Mouse (Mus musculus) embryonic facial prominence, embryonic 11.5 days (tissue): Measurements from ENCODE around the gene Bri3bp. TPM values are rescaled to one million over a fixed set of nuclear protein-coding genes. Genes with fewer than 3 reads are reported as not detected.
A peak's percentile ranks its signal among the peaks of the same experiment; 100 is the strongest.
"Not testable (repeated sequence)": the region's sequence is repeated elsewhere in the genome, so short reads cannot be mapped to it uniquely, and the experiment has no call there.

Experiments
- ATAC-seq: fragments of 200-750 bp; cut with Nextera tagmentation; replicated peaks from 2 replicates; pipeline ENCODE4 v1.8.0; 2017; ENCODE audit warnings: low read depth; ENCODE audit not compliant: insufficient number of reproducible peaks, low FRiP score, low TSS enrichment
- DNase-seq: peaks from one replicate; pipeline ENCODE4 v3.0.0-alpha.2; 2015; ENCODE audit warnings: low spot score
- H3K27ac ChIP-seq: fragments of 300-500 bp; sonication (generic); replicated peaks from 2 replicates; pipeline ENCODE4 v1.5.1; 2014; ENCODE audit warnings: mild to moderate bottlenecking, low read depth, low read length, control low read depth
- H3K27me3 ChIP-seq: fragments of 300-500 bp; sonication (generic); 2 replicates; pipeline ENCODE4 v1.6.1; 2014; ENCODE audit warnings: mild to moderate bottlenecking, low read length, moderate library complexity, mixed read lengths; ENCODE audit not compliant: control insufficient read depth, insufficient read depth
- H3K36me3 ChIP-seq: fragments of 300-500 bp; sonication (generic); replicated peaks from 2 replicates; pipeline ENCODE4 v1.6.1; 2014; ENCODE audit warnings: low read depth, mild to moderate bottlenecking, low read length, moderate library complexity, mixed read lengths; ENCODE audit not compliant: control insufficient read depth, insufficient read depth
- H3K4me1 ChIP-seq: fragments of 300-500 bp; sonication (generic); 2 replicates; pipeline ENCODE4 v1.6.1; 2014; ENCODE audit warnings: low read length, mixed read lengths; ENCODE audit not compliant: control insufficient read depth, insufficient read depth
- H3K4me2 ChIP-seq: fragments of 300-500 bp; sonication (generic); 2 replicates; pipeline ENCODE4 v1.6.1; 2014; ENCODE audit warnings: low read depth, mild to moderate bottlenecking, control low read depth, low read length, moderate library complexity
- H3K4me3 ChIP-seq: fragments of 300-500 bp; sonication (generic); 2 replicates; pipeline ENCODE4 v1.5.1; 2014; ENCODE audit warnings: low read depth, low read length, control low read depth
- H3K9ac ChIP-seq: fragments of 300-500 bp; sonication (generic); replicated peaks from 2 replicates; pipeline ENCODE4 v1.6.1; 2014; ENCODE audit warnings: mild to moderate bottlenecking, control low read depth, low read length
- H3K9me3 ChIP-seq: fragments of 300-500 bp; sonication (generic); replicated peaks from 2 replicates; pipeline ENCODE4 v1.6.1; 2016; ENCODE audit warnings: mild to moderate bottlenecking, low read length, inconsistent platforms, mixed read lengths; ENCODE audit not compliant: control insufficient read depth
- WGBS: fragments of 180-500 bp; shearing (Covaris S2); extraction: QIAGEN DNeasy Blood & Tissue Kit; methylation state at CpG from one replicate; pipeline ENCODE4 v1.1.7; 2014; 5-methylcytosine and 5-hydroxymethylcytosine counted together
- polyA plus RNA-seq: library from polyadenylated mRNA; unstranded; fragments of >200 nt; fragmentation: Nextera tagmentation; extraction: Ambion mirVana; gene quantifications from 2 replicates; pipeline ENCODE4 v1.2.1, GENCODE M21; 2014

Gene Bri3bp
- 26.3 and 29.2 TPM in 2 replicates for polyA plus RNA-seq

DNA sequence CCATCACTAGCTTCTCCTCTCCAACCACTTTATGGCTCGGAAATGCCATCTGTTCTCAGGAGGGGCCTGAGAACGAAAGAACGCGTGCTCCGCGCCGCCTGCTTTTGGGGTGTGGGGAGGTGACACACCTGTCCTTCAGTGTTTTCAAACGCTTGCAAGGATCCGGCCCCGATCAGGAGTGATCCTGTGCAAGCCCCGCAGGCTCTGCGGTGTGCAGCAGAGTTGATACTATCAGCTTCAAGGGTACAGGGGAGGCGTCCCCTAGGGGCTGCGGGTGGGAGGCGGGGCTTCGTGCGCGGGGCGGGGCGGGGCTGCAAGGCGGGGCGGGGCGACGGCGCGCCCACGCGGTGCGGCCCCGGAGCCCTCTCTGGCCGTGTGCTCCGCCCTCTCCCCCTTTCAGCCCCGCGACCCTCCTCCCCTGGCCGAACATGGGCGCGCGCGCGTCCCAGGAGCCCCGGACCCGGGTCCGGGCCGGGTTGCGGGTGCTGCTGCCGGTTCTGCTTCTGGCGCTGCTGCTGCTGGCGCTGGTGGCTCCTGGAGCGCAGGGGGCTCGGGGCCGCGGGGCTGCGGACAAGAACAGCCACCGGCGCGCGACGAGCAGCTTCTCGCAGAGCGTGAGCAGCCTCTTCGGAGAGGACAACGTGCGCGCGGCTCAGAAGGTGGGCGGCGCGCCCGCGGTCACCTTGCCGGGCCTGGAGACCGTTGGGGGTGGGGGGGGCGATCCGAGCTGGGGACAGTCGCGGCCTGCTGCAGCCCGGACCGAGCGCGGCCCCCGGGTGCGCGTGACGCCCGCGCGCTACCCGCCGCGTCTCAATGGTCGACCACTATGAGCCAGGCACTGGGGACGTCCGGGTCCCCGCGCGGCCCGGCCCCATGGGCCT lies at the start of gene Bri3bp:
TSS of gene Bri3bp (plus strand) at position 335 of the 881 bp plus-strand sequence.
- H3K27ac ChIP-seq, result peak within 1 kb of the TSS; percentile 68; the same call in 1 of the 2 replicates
- no peaks in the 10 kb centered on the region for H3K4me1 ChIP-seq
- ATAC-seq (peak; percentile 84), DNase-seq (peak; percentile 86)
- no peaks in the 10 kb centered on the region for H3K9me3 ChIP-seq
- peak within 1 kb of the TSS; percentile 83 for H3K9ac ChIP-seq
- H3K4me2 ChIP-seq, result peak within 1 kb of the TSS; percentile 62
- under 1% methylated on average over 63 of the region's 97 CpGs for whole genome bisulfite sequencing
- peak within 1 kb of the TSS; percentile 90 for H3K4me3 ChIP-seq
- H3K36me3 ChIP-seq, result no peaks in the 10 kb centered on the region
- H3K27me3 ChIP-seq, result no peaks in the 10 kb centered on the region

DNA sequence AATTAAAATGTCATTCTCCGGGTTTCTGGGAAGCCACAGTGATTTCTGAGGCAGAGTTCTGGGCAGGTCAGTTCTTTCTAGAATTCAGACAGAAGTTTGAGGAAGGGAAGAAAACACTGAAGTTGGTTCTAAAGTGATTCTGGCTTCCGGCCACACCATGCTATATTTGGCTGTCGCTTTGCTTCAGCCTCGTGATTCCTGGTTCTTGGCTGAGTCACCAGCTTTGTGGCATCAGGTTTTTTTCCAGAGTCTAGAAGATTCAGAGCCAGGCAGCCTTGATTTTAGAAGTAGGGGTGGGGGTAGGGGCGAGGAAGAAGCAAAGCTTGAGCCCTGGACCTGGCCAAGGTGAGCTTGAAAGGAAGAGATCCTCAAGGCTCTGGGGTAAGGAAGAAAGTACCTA lies 49.8 kb upstream of the Bri3bp start:
- H3K4me1 ChIP-seq, result peaks cover 5% of the 10 kb centered on the region
- H3K4me2 ChIP-seq, result no peak overlapping the region
- no peak overlapping the region for H3K9ac ChIP-seq
- H3K36me3 ChIP-seq, result no peaks in the 10 kb centered on the region
- no peak overlapping the region for H3K4me3 ChIP-seq
- 87% methylated on average over 5 of the region's 5 CpGs for WGBS
- H3K9me3 ChIP-seq, result no peaks in the 10 kb centered on the region
- ATAC-seq (no peak), DNase-seq (no peak)
- H3K27ac ChIP-seq, result no peak overlapping the region
- H3K27me3 ChIP-seq, result no peaks in the 10 kb centered on the region

DNA sequence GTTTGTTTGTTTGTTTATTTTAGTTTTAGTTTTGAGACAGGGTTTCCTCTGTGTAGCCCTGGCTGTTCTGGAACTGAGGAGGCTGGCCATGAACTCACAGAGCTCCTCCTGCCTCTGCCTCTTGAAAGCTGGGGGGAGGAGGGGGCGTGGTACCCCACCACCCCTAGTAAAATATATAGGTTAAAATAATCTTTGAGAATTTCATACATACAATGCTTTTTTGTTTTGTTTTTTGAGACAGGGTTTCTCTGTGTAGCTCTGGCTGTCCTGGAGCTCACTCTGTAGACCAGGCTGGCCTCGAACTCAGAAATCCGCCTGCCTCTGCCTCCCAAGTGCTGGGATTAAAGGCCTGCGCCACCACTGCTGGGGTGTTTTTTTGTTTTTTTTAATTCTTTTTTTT lies 49.2 kb upstream of the Bri3bp start:
- H3K9ac ChIP-seq, DNase-seq, H3K4me2 ChIP-seq, ATAC-seq, H3K9me3 ChIP-seq, H3K27me3 ChIP-seq, H3K4me3 ChIP-seq, H3K4me1 ChIP-seq, H3K36me3 ChIP-seq: not testable (repeated sequence)
- H3K27ac ChIP-seq, result peak overlapping the region; percentile 68
- 92% methylated on average over 4 of the region's 4 CpGs for WGBS

DNA sequence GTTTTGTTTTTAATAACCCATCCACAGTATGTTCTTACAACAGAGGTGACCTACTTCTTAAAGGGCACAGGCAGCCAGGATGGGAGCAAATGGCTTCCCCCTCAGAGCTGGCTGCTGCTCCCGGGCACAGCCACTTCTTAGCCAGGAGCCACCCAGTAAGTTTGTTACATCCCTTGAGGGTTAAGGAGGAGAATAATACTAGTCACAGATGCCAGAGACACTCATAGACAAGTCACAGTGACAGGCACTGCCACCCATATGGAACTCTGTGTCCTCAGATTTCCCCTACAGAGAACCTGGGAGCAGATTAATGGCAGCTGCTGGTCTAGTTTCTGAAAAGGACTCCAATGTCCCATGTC lies 48.8 kb upstream of the Bri3bp start:
- 37% methylated on average over 1 of the region's 1 CpGs for WGBS
- no peaks in the 10 kb centered on the region for H3K27me3 ChIP-seq

DNA sequence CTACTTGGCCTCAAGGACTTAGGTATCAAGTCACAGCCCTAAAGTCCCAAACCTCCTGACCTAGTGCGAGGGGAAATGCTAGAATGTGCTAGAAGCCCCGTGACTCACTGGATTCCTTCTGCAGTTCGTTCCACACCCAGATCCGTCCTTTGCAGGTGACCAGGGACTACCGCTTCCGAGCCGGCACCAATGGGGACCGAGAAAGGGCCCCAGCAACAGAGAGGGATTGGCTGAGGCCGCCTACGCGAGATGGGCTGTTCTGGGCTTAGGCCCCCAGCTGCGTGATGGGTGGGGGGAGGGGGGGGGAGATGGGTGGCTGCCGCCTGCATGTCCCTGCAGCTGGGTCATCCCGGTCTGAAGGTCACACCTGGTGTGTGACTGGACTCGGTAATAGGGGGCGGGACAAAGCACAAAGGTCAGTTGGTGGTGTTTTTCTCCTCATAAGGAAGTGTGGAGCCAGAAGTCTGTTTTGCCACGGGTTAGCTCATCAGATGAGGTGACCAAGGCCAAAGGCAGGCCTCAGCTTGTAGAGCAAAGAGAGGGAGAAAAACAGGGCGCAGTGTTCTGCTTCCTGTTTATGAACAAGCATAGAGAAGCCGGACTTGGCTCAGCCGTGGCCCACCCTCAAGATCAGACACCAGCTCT lies 48.3 kb upstream of the Bri3bp start:
- peak; percentile 96 for DNase-seq
- Histone ChIP-seq H3K4me1 (peaks cover 5% of the 10 kb centered on the region), H3K9me3 (no peaks in the 10 kb centered on the region), H3K4me2 (peak overlapping the region; percentile 39), H3K9ac (peak overlapping the region; percentile 58), H3K4me3 (peak overlapping the region; percentile 18), H3K27ac (peak overlapping the region; percentile 97), H3K36me3 (no peaks in the 10 kb centered on the region), H3K27me3 (no peaks in the 10 kb centered on the region)
- 0% methylated on average over 20 of the region's 20 CpGs for WGBS
- peak; percentile 92 for ATAC-seq

More for the DNA sequence above, 48.8 kb upstream of the Bri3bp start:
- Histone ChIP-seq H3K4me3 (no peak overlapping the region), H3K4me2 (no peak overlapping the region), H3K27ac (peak overlapping the region; percentile 68), H3K36me3 (no peaks in the 10 kb centered on the region), H3K4me1 (peaks cover 5% of the 10 kb centered on the region), H3K9ac (peak overlapping the region; percentile 47), H3K9me3 (no peaks in the 10 kb centered on the region)
- ATAC-seq (0 out of 2 replicates have a peak, but pooled peaks have one; percentile 1), DNase-seq (no peak)

DNA sequence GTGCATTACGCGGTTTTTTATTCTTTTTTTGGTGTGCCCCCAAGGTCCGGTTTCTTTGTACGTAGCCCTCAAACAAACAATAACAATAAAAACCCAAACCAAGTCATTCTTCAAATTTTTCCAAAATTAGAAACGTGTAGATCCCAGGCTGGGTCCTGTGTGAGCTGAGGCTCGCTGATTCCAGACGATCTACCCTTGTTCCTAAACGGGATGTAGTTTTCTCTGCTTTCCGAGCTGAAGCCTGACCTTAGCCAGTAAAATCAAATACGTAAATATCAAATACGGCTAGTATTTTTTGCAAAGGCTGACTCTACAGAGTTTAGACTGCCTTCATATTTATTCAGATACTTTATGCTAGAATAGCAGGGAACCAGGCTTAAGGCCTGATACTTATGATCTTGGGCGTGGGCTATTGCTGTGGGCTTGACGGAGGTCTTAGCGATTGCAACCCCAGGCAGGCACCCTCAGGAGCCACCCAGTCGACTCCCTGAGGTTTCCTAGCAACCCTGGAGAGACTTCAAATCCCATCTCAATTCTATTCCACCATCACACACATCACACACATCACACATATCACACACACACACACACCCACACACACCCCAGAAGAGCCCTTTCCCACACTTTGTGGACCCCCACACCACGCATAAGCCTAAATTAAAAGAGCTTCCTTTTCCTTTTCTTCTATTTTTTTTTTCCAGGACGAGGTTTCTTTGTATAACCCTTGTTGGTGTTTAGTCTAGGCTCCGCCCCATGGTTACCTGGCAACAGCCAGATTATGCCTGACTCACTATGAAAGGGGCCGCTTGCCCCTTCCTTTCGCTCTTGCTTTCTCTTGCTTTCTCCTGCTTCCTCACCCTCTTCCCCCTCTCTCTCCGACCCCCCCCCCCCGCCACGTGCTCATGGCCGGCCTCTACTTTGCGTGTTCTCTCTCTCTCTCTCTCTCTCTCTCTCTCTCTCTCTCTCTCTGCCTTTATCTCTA lies 47.5 kb upstream of the Bri3bp start:
- WGBS, result 15% methylated on average over 22 of the region's 25 CpGs
- DNase-seq (peak; percentile 95), ATAC-seq (peak; percentile 59; the same call in 1 of the 2 replicates)
- Histone ChIP-seq H3K27ac (peak overlapping the region; percentile 97), H3K4me2 (peak overlapping the region; percentile 39), H3K4me1 (peaks cover 5% of the 10 kb centered on the region), H3K9me3 (no peaks in the 10 kb centered on the region), H3K36me3 (no peaks in the 10 kb centered on the region), H3K9ac (peak overlapping the region; percentile 58), H3K4me3 (peak overlapping the region; percentile 18; the same call in 1 of the 2 replicates), H3K27me3 (no peaks in the 10 kb centered on the region)

DNA sequence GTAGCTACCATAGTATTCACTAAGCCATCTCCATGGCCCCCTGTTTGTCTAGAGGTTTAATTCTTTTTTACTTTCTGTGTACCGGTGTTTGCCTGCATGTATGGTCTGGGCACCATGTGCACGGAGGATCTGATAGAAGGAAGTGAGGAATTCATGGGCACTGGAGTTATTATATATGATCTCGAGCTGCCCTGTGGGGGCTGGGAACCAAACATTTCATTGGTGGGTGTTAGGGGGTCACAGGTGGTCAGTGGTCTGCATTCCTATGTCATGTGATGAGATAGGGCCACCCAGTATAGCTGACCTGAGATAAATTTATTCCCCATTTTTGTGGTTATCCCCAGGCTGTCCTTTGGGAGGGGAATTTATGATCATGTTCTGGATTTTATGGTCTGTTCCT lies 46.4 kb upstream of the Bri3bp start:
- peaks cover 5% of the 10 kb centered on the region for H3K4me1 ChIP-seq
- no peaks in the 10 kb centered on the region for H3K36me3 ChIP-seq
- no peaks in the 10 kb centered on the region for H3K27me3 ChIP-seq
- no peak overlapping the region for H3K4me2 ChIP-seq
- H3K27ac ChIP-seq, result peak overlapping the region; percentile 97; the same call in 1 of the 2 replicates
- no peaks in the 10 kb centered on the region for H3K9me3 ChIP-seq
- DNase-seq (no peak), ATAC-seq (no peak)
- H3K4me3 ChIP-seq, result no peak overlapping the region
- WGBS, result 59% methylated on average over 3 of the region's 3 CpGs
- no peak overlapping the region for H3K9ac ChIP-seq
